Mouse (Mus musculus) testis, adult 2 months (tissue): ENCODE measurements around the gene Hnrnpdl. TPM values are rescaled to one million over a fixed set of nuclear protein-coding genes. Genes with fewer than 3 reads are reported as not detected.

Experiments
- H3K27ac ChIP-seq: fragments of 200-500 bp; 2 replicates; pipeline ENCODE4 v1.5.1; 2012; ENCODE audit warnings: low read depth, low read length; ENCODE audit not compliant: control insufficient read depth, insufficient read depth
- H3K27me3 ChIP-seq: fragments of 200-500 bp; 2 replicates; pipeline ENCODE4 v1.6.1; 2012; ENCODE audit warnings: mild to moderate bottlenecking, low read length, moderate library complexity; ENCODE audit not compliant: control insufficient read depth, insufficient read depth
- H3K36me3 ChIP-seq: fragments of 200-500 bp; 2 replicates; pipeline ENCODE4 v1.6.1; 2012; ENCODE audit warnings: mild to moderate bottlenecking, low read length; ENCODE audit not compliant: control insufficient read depth, insufficient read depth
- H3K4me1 ChIP-seq: fragments of 200-500 bp; 2 replicates; pipeline ENCODE4 v1.6.1; 2012; ENCODE audit warnings: low read length; ENCODE audit not compliant: control insufficient read depth, insufficient read depth
- H3K4me3 ChIP-seq: fragments of 200-500 bp; 2 replicates; pipeline ENCODE4 v1.5.1; 2012; ENCODE audit warnings: low read depth, mild to moderate bottlenecking, low read length, moderate library complexity, mixed read lengths; ENCODE audit not compliant: control insufficient read depth
- CTCF ChIP-seq: fragments of 200-500 bp; IDR thresholded peaks from 2 replicates; pipeline ENCODE4 v1.5.1; 2012; ENCODE audit warnings: low read depth, mild to moderate bottlenecking, inconsistent platforms, low read length, moderate library complexity; ENCODE audit not compliant: control insufficient read depth, insufficient read depth, insufficient replicate concordance
- POLR2A ChIP-seq: fragments of 200-500 bp; IDR thresholded peaks from 2 replicates; pipeline ENCODE4 v1.6.1; 2012; ENCODE audit warnings: low read depth, mild to moderate bottlenecking, inconsistent platforms, low read length, moderate library complexity; ENCODE audit not compliant: control insufficient read depth
- polyA plus RNA-seq: library from polyadenylated mRNA; depleted of rRNA; stranded (reverse); fragments of >200 nt; gene quantifications from 2 replicates; pipeline ENCODE4 v1.2.3, GENCODE M21; 2012

The Hnrnpdl gene
- polyA plus RNA-seq, 1 experiment, result 25.7 TPM

DNA sequence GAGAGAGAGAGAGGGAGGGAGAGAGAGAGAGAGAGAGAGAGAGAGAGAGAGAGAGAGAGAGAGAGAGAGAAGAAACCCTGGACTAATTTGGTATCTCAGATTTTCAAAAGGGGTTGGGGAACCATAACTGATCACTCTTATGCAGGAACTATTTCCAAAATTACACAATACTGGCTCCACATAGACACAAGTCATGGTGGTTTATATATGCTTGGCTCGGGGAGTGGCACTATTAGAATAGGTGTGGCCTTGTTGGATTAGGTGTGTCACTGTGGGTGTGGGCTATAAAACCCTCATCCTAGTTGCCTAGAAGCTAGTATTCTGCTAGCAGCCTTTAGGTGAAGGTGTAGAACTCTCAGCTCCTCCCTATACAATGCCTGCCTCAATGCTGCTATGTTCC is 14.6 kb downstream of the Hnrnpdl start:
- H3K36me3 ChIP-seq, result no peaks in the 10 kb centered on the region
- no peaks in the 10 kb centered on the region for H3K27me3 ChIP-seq
- no peaks in the 10 kb centered on the region; the same call in 1 of the 2 replicates for H3K4me1 ChIP-seq
- TF ChIP-seq CTCF, result no peak
- TF ChIP-seq POLR2A, result no peak
- no peak overlapping the region for H3K4me3 ChIP-seq
- H3K27ac ChIP-seq, result no peak overlapping the region

DNA sequence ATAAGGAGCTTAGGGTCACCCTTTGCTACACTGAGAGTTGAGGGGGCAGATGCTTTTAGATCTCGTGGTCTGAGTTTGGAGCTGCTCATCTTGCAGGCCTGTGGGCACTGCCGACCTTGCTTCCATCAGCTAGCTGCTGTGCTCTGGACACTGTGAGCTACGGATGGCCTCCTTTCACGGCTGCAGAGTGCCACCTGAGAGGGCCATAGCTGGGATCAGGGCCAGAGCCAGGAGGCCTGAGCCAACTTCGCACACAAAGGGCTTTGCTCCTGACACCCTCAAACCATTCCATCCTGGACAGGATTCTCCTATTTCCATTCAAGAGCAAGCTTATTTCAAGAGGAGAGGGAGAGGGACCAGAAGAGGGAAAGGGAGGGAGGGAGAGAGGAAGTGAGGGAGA is 15.1 kb downstream of the Hnrnpdl start:
- TF ChIP-seq POLR2A (no peak), CTCF (no peak)
- no peak overlapping the region for H3K27ac ChIP-seq
- no peak overlapping the region for H3K4me3 ChIP-seq
- no peaks in the 10 kb centered on the region for H3K36me3 ChIP-seq
- H3K27me3 ChIP-seq, result no peaks in the 10 kb centered on the region
- no peaks in the 10 kb centered on the region; the same call in 1 of the 2 replicates for H3K4me1 ChIP-seq

DNA sequence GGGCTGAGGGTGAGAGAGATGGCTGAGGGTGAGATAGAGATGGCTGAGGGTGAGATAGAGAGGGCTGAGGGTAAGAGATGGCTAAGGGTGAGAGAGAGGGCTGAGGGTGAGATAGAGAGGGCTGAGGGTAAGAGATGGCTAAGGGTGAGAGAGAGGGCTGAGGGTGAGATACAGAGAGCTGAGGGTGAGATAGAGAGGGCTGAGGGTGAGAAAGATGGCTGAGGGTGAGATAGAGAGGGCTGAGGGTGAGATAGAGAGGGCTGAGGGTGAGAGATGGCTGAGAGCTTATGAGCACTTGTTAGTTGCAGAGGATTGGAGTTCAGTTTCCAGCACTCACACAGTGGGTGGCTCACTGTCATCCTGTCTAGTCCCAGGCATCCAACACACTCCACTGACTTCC is 19.4 kb downstream of the Hnrnpdl start:
- no peak overlapping the region for H3K4me3 ChIP-seq
- H3K4me1 ChIP-seq, result no peaks in the 10 kb centered on the region
- no peak overlapping the region for H3K27ac ChIP-seq
- no peak for TF ChIP-seq POLR2A
- no peak for TF ChIP-seq CTCF
- H3K36me3 ChIP-seq, result no peaks in the 10 kb centered on the region
- H3K27me3 ChIP-seq, result no peaks in the 10 kb centered on the region

DNA sequence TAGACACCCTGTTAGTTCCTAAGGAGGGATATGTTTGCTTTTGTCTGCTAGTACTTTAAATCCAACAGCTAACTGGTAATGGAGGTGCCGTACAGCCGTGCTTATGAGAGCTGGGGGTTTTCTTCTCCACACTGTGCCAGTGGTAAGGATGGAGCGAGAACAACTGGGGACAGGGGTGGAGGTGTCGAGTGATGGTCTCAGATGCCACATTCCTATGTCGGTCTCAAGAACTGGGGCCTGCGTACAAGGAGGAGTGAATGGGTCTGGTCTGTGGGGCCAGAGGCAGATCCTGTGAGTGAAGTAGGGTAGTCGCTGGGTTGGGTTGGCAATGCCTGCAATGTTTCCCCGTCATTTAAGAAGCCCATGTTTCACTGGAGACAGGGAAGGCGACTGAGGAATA is 26.9 kb downstream of the Hnrnpdl start:
- no peaks in the 10 kb centered on the region for H3K4me1 ChIP-seq
- no peaks in the 10 kb centered on the region for H3K27me3 ChIP-seq
- no peak overlapping the region for H3K4me3 ChIP-seq
- no peak overlapping the region for H3K27ac ChIP-seq
- H3K36me3 ChIP-seq, result no peaks in the 10 kb centered on the region
- TF ChIP-seq POLR2A, result no peak
- no peak for TF ChIP-seq CTCF

DNA sequence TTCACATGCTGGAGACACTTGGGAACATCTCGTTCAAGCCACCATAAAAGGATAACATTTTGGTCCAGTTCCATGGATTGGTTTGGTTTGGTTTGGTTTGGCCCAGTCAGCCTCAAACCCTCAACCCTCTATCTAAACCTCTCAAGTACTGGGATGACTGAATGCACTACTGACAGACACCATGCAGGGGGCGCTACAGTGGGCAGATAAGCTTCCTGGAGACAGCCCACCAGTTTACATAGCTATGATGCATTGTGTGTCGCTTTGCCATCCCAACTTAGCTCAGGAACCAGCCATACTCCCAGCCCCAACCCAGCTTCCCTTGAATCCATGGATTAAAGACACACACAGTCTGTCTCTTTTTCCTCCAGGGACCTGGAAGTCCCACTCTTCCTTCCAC is 31.0 kb downstream of the Hnrnpdl start:
- no peak for TF ChIP-seq POLR2A
- TF ChIP-seq CTCF, result no peak
- no peaks in the 10 kb centered on the region for H3K36me3 ChIP-seq
- no peak overlapping the region for H3K4me3 ChIP-seq
- H3K4me1 ChIP-seq, result no peaks in the 10 kb centered on the region
- no peaks in the 10 kb centered on the region for H3K27me3 ChIP-seq
- H3K27ac ChIP-seq, result no peak overlapping the region

DNA sequence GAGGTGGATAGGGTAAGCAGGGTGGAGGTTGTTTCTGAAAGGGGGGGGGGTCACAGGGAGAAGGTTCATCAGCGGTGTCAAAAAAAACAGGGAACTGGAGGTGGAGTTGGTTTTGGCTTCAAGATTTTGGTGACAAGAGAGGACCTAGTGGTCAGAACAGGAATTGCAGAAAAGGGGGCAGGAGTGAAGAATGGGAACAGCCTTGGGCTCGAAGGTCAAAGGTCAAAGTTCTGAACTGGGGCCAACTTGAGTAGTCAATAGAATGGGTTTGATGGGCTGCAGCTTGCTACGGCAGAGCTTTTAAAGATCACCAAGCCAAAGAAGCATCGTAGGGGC is 32.5 kb downstream of the Hnrnpdl start:
- Histone ChIP-seq H3K4me1 (no peaks in the 10 kb centered on the region), H3K27ac (no peak overlapping the region)
- TF ChIP-seq POLR2A (no peak), CTCF (no peak)

DNA sequence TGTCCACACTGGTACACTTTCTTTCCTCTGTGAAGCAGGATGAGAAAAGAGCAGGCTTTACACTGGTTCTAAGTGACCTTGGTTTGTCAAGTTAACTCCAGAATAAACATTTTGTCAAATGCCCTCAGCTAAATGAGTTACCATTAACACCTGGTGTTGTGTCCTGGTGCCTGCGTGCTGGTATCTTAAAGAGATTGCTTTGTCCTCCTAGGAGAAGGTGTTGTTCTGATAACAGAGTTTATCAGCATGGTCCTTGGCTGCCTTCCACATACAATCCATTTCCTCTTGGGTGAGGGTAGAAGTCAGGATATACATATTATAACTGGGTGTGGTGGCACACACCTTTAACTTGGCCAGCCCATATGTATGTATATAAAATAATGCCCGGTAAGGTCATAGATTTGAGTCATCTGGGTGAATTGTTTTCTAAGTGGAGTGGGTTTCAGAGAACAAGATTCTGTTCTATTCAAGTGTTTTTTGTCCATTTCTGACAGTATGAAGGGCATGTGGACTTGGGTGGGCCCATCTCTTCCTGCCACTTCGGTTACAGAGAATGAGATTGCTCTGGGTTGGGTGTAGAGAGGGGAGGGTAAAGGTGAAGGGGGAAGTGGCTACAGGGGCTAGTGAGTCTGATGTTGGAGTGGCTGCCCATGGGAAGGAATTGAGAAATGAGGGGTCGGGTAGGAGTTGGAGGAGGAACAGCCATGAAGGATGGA is 33.0 kb downstream of the Hnrnpdl start:
- TF ChIP-seq CTCF (no peak), POLR2A (no peak)
- Histone ChIP-seq H3K36me3 (no peaks in the 10 kb centered on the region), H3K4me1 (no peaks in the 10 kb centered on the region), H3K4me3 (no peak overlapping the region), H3K27ac (no peak overlapping the region), H3K27me3 (no peaks in the 10 kb centered on the region)

More for the DNA sequence above, 32.5 kb downstream of the Hnrnpdl start:
- no peaks in the 10 kb centered on the region for H3K27me3 ChIP-seq
- H3K4me3 ChIP-seq, result no peak overlapping the region
- H3K36me3 ChIP-seq, result no peaks in the 10 kb centered on the region
